Mouse (Mus musculus) naive thymus-derived CD4-positive, alpha-beta T cell, adult 2 months (primary cell): ENCODE measurements around the gene Bag5.
"Not testable (repeated sequence)": the region's sequence is repeated elsewhere in the genome, so short reads cannot be mapped to it uniquely, and the experiment has no call there.

Experiments
- DNase-seq: peaks from one replicate; pipeline ENCODE4 v3.0.0-alpha.2; 2011; ENCODE audit warnings: low read depth

Gene Bag5

GRCm38 (mm10) chr12:111734912-111735311, 21.9 kb upstream of the Bag5 start:
- no peak for DNase-seq

- DNase-seq = no peak
These were observed 19.9 kb upstream of the Bag5 start for GRCm38 (mm10) chr12:111732921-111733320.

- DNase-seq = peak; percentile 93
These were observed 19.1 kb upstream of the Bag5 start for GRCm38 (mm10) chr12:111731822-111732807.

GRCm38 (mm10) chr12:111727956-111728355, 14.9 kb upstream of the Bag5 start:
- no peak for DNase-seq

- no peak for DNase-seq
These were observed 13.0 kb upstream of the Bag5 start for GRCm38 (mm10) chr12:111726122-111726463.

GRCm38 (mm10) chr12:111725338-111726121, 12.5 kb upstream of the Bag5 start:
- DNase-seq = no peak

GRCm38 (mm10) chr12:111724638-111725337, 11.7 kb upstream of the Bag5 start:
- no peak for DNase-seq

- DNase-seq = peak; percentile 54
These were observed 9.6 kb upstream of the Bag5 start for GRCm38 (mm10) chr12:111722654-111723053.

GRCm38 (mm10) chr12:111720222-111720621, 7.2 kb upstream of the Bag5 start:
- no peak for DNase-seq

- DNase-seq = no peak
These were observed 5.6 kb upstream of the Bag5 start for GRCm38 (mm10) chr12:111718656-111719055.

- DNase-seq = no peak
These were observed 3.4 kb upstream of the Bag5 start for GRCm38 (mm10) chr12:111716505-111716904.

GRCm38 (mm10) chr12:111713880-111714279, 823 bp upstream of the Bag5 start:
- not testable (repeated sequence) for DNase-seq

GRCm38 (mm10) chr12:111712476-111712875, 581 bp downstream of the Bag5 start:
- peak; percentile 31 for DNase-seq

GRCm38 (mm10) chr12:111710091-111710490, 3.0 kb downstream of the Bag5 start:
- no peak for DNase-seq

- no peak for DNase-seq
These were observed 4.9 kb downstream of the Bag5 start for GRCm38 (mm10) chr12:111708181-111708580.

GRCm38 (mm10) chr12:111705186-111705973, 7.7 kb downstream of the Bag5 start:
- no peak for DNase-seq

- DNase-seq = no peak
These were observed 8.4 kb downstream of the Bag5 start for GRCm38 (mm10) chr12:111704609-111705008.

- DNase-seq = no peak
These were observed 9.8 kb downstream of the Bag5 start for GRCm38 (mm10) chr12:111703301-111703700.

- DNase-seq = no peak
These were observed 12.1 kb downstream of the Bag5 start for GRCm38 (mm10) chr12:111700920-111701458.

GRCm38 (mm10) chr12:111699542-111699941, 13.5 kb downstream of the Bag5 start:
- no peak for DNase-seq

GRCm38 (mm10) chr12:111698346-111698913, 14.6 kb downstream of the Bag5 start:
- no peak for DNase-seq
